Mouse (Mus musculus): Measurements from ENCODE around the gene Npff.

The Npff gene

GRCm38 (mm10) chr15:102503924-102504782 is 20.6 kb downstream of the Npff start:
- no peak for DNase-seq

- DNase-seq = no peak
Measured at GRCm38 (mm10) chr15:102503447-102503846, 21.3 kb downstream of the Npff start, which contains the start of gene Gm10337. Gene Gm10337, plus strand, starts transcription at chr15:102503722.

GRCm38 (mm10) chr15:102502254-102502840 is 22.4 kb downstream of the Npff start:
- DNase-seq = no peak

- DNase-seq = no peak
Measured at GRCm38 (mm10) chr15:102501084-102501814, 23.5 kb downstream of the Npff start.

- DNase-seq = no peak
Measured at GRCm38 (mm10) chr15:102500479-102500878, 24.3 kb downstream of the Npff start.

GRCm38 (mm10) chr15:102499851-102500250 is 24.9 kb downstream of the Npff start:
- no peak for DNase-seq

- DNase-seq = no peak
Measured at GRCm38 (mm10) chr15:102499370-102499769, 25.4 kb downstream of the Npff start.

- DNase-seq = no peak
Measured at GRCm38 (mm10) chr15:102498322-102498721, 26.4 kb downstream of the Npff start.

- no peak for DNase-seq
Measured at GRCm38 (mm10) chr15:102487664-102488063, 37.1 kb downstream of the Npff start.

- DNase-seq = no peak
Measured at GRCm38 (mm10) chr15:102485853-102486252, 38.9 kb downstream of the Npff start.

- DNase-seq = no peak
Measured at GRCm38 (mm10) chr15:102483136-102483535, 41.6 kb downstream of the Npff start.

- no peak for DNase-seq
Measured at GRCm38 (mm10) chr15:102474520-102474919, 50.2 kb downstream of the Npff start.

All from liver (tissue).